Mouse (Mus musculus) left cerebral cortex, adult 6 months (tissue): ENCODE measurements around the gene Tmed3. TPM values are rescaled to one million over a fixed set of nuclear protein-coding genes. Genes with fewer than 3 reads are reported as not detected.

Experiments
- long read RNA-seq, 2 experiments: library from polyadenylated mRNA; unstranded; transcript quantifications; one replicate each; pipeline ENCODE4 v2.0.0; 2019 to 2020
- polyA plus RNA-seq: library from polyadenylated mRNA; unstranded; fragments of <200 nt; fragmentation: Nextera tagmentation; gene quantifications from 2 replicates; pipeline ENCODE4 v1.2.3, GENCODE M21; 2021

The Tmed3 gene
- 68.5 and 76.3 TPM in 2 replicates for polyA plus RNA-seq
- long read RNA-seq, experiment 1, transcript Tmed3-201 (3 exons, 1,346 nt): major isoform, 159 of 169 reads
- long read RNA-seq, experiment 1, partial matches to known transcripts: 1 of 169 reads
- long read RNA-seq, experiment 1, other reads (novel, unspliced or antisense): 9 of 169 reads
- long read RNA-seq, experiment 2, transcript Tmed3-201 (3 exons, 1,346 nt): major isoform, 83 of 94 reads
- long read RNA-seq, experiment 2, partial matches to known transcripts: 8 of 94 reads
- long read RNA-seq, experiment 2, other reads (novel, unspliced or antisense): 3 of 94 reads

GRCm38 (mm10) chr9:89704265-89705196 lies at the start of gene Tmed3:
Gene Tmed3, minus strand, starts transcription at chr9:89705068.

GRCm38 (mm10) chr9:89738295-89738694 lies 33.4 kb upstream of the Tmed3 start, which contains the start of gene Ankrd34c:
Gene Ankrd34c, minus strand, starts transcription at chr9:89738475.

Other genes with a start within 250 kb of the Tmed3 start
- gene Minar1, start 81.9 kb downstream of the Tmed3 start, polyA plus RNA-seq: 1.0 and 1.8 TPM in 2 replicates
- 5.3 and 5.5 TPM in 2 replicates for gene Ankrd34c, start 33.4 kb upstream of the Tmed3 start, polyA plus RNA-seq
- gene Rasgrf1, start 204.8 kb upstream of the Tmed3 start, polyA plus RNA-seq: 101 and 114 TPM in 2 replicates